Mouse (Mus musculus) spleen, adult 12 weeks (tissue): ENCODE results near the gene Cap2.

Experiments
- DNase-seq: peaks from one replicate; pipeline ENCODE4 v3.0.0; 2022; ENCODE audit warnings: low spot score

The Cap2 gene

DNA sequence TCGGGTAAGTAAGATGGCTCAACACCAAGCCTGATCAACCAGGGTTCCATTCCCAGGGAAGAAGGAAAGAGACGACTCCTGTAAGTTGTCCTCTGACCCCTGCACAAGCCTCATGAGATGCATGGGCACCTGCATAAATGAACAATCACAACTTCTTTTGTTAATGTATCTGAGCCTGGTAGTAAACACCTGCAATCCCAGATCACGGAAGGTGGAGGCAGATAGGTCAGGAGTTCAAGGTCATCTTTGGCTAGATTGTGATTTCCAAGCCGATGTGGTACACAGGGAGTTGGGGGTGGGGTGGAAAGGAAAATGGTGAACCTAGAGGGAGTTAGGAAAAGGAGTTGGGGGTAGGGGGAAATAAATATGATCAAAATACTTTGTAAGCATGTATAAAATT is 131.1 kb downstream of the Cap2 start:
- DNase-seq: no peak

DNA sequence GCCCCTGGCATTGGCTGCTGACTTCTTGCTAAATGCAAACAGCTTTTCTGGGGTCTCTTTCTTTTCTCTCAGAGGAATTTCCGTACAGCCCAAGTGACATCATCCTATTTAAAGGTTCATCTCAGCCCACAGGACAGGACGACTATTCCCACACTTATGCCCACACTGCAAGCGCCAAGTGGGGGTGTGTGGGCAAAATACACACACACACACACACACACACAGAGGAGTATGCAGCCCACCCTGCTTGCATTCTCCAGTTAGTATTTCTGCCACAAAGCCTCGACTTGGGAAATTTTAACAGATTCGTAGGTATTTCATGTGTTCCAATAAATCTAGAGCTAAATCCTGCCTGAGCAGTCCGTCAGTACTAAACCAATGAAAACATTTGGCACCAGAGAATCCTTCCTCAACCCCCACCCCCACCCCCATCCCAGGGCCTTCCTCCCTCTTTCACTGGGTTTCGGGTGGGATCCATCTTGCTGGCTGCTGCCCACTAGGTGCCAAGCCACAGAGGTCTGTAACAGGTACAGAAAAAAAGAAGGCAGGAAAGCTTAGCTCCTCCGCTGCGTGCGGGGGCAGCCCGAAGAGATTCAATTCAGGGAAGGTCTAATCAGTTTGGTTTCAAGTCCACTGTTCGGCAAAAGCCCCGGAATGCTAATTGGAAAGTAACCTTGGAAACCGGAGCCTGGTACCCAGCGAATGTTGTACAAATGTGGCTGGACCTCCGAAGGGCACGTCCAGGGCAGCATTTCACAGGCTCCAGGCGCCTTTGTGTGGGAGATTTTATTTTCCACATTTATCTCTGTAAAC is 131.9 kb downstream of the Cap2 start:
- no peak for DNase-seq

DNA sequence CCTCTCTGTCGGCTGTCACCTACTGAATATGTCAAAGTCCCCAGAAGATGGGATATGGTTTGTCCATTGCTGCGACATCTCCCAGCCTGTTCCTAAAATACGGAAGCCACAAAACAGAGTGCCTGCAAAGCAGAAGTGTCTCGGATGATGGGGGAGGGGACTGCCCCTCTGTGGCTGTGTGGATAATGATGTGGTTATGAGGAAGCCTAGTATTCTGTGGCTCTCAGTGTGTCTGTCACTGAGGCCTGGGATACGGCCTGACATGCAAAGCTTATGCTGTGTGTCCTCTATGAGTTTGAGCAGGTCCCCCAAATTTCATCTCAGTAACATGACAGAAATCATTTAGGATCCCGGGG is 132.5 kb downstream of the Cap2 start:
- no peak for DNase-seq

DNA sequence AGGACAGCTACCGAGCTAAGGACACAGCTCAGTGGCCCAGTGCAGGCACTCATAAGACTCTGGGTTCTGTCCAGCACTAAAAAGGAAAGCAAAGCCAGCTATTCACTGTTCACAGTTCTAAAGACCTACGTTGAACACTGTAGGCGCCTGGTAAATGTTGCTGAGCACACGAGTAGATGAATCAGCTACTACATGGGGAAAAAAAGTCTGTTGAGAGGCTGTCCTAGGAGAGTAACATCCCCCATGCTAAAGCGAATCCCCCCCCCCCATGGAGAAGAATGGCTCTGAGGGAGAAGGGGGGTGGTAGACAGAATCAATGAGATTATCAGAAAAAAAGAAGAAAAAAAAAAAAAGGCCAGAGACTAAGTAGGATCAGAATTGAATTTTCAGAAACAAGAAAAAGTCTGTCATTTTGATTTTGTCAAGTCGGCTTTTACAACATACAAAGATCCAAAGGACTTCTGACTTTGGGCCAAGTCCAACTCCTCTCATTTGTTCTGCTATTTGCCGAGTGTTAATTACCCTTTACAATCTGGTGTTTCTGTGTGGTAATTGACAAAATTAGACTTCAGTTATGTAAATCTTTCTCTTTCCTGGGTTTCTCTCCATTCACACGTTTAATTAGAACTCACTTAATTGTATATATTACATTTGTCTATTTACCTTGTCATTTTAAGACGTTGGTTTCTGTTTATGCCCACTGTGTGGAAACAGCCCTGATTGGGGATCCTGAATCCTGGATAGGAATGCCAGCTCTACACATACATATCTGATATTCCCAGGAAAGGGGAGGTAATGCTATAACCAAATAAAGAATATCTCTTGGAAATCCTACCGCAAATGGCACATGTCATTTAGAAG is 139.2 kb downstream of the Cap2 start:
- no peak for DNase-seq

DNA sequence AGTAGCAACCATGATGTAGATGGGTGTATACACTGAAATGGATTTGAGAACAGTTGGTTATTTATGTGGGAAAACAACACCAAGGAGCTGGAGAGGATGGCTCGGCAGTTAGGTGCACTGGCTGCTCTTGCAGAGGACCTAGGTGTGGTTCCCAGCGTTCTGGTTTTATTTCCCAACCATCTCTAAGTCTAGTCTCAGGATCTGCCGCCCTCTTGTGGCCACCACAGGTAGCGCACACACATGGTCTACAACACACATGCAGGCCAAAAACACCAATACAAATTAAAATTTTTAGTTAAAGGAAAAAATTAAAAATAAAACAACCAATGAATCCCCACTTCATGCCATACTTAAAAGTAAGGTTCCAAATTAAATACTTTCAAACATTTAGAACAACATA is 140.7 kb downstream of the Cap2 start:
- DNase-seq: no peak

GRCm38 (mm10) chr13:46644175-46644574 is 142.5 kb downstream of the Cap2 start:
- DNase-seq: no peak

GRCm38 (mm10) chr13:46645476-46645875 is 143.8 kb downstream of the Cap2 start:
- DNase-seq: no peak

DNA sequence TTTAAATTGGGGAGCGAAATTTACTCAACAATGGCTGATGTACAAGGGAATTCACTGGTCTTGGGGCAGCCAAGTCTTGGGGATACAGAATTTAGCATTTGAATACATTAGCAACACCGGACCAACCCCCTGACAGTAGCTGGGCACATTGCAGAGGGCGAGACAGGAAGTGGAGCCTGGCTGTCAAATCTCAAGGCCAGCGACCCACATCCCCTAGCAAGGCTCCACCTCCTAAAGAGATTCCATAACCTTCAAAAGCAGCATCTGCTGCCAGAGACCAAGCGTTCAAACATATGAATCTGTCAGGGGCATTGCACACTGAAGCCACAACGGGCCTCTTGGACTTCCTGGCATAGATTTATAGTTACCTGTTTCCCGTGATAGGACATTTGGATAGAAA is 150.2 kb downstream of the Cap2 start:
- DNase-seq: no peak

- DNase-seq: no peak
Measured at GRCm38 (mm10) chr13:46652671-46653070, 151.0 kb downstream of the Cap2 start.

- DNase-seq: no peak
Measured at GRCm38 (mm10) chr13:46653671-46654070, 152.0 kb downstream of the Cap2 start.

- DNase-seq: no peak
Measured at GRCm38 (mm10) chr13:46654566-46654965, 152.9 kb downstream of the Cap2 start.

GRCm38 (mm10) chr13:46659211-46659610 is 157.6 kb downstream of the Cap2 start:
- no peak for DNase-seq

GRCm38 (mm10) chr13:46663461-46663964 is 161.9 kb downstream of the Cap2 start:
- no peak for DNase-seq

DNA sequence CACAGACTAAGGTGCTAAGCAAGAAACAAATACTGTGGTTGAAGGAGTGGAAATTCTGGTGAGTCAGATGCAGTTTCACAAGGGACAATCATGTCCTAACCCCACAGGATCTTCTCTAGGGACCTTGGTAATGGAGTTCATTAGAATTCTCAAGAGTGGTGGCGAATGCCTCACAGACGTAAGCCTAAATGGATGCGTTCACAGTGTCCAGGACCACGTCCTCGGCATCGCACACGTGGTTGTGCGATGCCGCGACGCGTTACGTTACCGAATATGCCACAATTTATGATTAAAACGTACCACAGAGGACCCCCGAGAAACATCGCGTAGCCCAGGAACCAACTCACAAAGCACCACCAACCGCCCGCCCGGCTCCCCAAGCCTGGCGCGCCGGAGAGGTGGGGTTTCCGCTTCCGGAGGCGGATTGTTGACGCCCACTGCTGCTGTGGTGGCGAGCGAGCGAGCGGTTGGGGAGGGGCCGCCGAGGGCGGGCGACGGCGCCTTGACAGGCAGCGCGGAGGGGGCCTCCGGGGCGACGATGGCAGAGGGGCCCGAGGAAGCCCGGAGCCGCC is 167.5 kb downstream of the Cap2 start, which contains the start of gene Fam8a1:
Gene Fam8a1 (plus strand): TSS at position 475 of the 572 bp plus-strand sequence.
- DNase-seq: peak; percentile 85

- DNase-seq: no peak
Measured at GRCm38 (mm10) chr13:46669620-46670271, 168.1 kb downstream of the Cap2 start.

DNA sequence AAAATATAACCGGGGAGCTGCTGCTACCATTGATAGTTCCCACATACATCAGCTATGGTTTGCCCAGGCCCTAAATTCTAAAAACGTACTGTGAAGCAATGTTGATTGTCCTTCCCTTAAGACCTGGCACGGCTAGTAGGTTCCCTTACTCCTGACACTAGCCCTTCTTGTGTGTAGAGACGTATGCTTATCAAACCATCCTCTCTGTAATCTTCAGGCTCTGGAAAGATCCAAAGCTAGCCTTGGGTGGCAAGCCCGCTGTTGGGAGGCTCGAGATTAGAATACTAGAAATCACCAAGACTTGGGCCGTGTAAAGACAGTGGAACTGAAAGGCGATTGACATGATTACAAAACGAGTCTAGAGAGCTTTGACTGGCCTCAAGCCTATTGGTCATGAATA is 168.9 kb downstream of the Cap2 start:
- peak; percentile 5 for DNase-seq

GRCm38 (mm10) chr13:46674601-46675000 is 173.0 kb downstream of the Cap2 start:
- no peak for DNase-seq

GRCm38 (mm10) chr13:46677721-46678120 is 176.1 kb downstream of the Cap2 start:
- DNase-seq: no peak

DNA sequence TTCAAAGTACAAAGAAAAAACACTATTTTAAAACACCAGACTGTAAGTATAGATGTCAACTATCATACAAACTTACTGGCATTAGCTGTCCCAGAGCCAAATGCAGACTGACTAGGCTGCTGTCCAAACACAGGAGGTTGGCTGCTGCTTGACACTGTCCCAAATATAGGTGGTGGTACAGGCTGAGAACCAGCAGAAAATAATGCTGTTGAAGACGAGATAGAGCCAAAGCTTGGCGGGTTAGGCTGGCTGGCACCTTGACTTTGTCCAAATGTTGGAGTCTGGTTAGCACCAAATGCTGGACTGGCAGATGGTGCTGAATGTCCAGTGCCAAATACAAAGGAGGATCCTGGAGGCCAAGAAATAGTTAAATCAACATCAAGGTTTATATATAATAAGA is 181.3 kb downstream of the Cap2 start:
- DNase-seq: no peak

DNA sequence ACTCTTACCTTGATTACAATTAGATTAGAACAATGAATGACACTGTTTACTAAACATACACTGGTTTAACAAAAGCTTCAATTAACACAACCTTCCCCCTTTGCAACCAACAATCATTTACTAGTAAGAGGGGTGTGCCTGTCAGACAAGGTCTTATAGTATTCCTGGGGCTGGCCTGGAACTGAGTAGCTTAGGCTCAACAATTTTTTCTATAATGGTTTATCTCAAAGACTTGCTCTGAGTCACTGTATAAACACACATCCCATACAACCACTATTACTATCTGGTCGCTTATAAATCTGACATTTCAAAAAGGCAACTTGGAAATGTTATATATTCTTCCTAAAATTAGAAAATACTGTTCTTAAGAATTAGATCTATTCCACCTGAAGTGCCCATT is 181.7 kb downstream of the Cap2 start:
- DNase-seq: no peak

DNA sequence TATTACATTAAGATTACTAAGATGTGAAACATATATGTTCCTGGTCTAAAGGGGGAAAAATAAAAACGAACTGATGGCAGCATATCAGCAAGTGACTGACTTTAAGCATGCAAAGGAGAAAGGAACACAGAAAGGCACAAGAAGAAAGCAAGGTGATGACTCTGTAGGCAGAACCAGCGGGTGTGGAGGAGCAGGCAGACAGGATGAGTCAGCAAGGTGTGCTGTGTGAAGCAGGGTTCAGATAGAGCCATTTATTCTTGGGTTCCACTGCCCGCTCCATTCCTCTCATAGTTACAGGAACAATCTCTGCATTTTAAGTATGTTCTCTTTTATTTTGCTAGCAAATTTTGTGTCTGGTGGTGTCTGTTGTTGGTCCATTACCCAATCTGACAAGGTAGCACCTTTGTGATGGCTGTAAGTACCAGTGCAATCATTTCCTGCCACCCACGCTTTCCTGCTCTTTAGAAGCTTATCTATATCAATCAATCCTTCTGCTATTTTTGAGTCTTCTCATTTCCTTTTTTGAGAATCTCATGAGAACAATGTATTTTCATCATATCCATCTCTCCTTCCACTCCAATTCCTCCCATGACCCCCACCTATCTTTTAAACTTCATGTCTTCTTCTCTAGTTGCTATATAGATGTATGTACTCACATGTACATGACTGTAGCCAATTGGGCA is 189.1 kb downstream of the Cap2 start:
- DNase-seq: peak; percentile 13
